Mouse (Mus musculus) lung, postnatal 0 days (tissue): Measurements from ENCODE around the gene Ppp2r2c.

Experiments
- CTCF ChIP-seq: IDR thresholded peaks from 2 replicates; pipeline ENCODE4 v1.5.1; 2016; ENCODE audit warnings: antibody characterized with exemption, mild to moderate bottlenecking
- EP300 ChIP-seq: IDR thresholded peaks from 2 replicates; pipeline ENCODE4 v1.6.1; 2016; ENCODE audit warnings: antibody characterized with exemption, mild to moderate bottlenecking, control low read depth

- no peak for TF ChIP-seq CTCF
- TF ChIP-seq EP300: no peak
Measured at GRCm38 (mm10) chr5:36911759-36912352, 43.5 kb downstream of the Ppp2r2c start.
